Mouse (Mus musculus) urinary bladder, postnatal 36 days (tissue): ENCODE measurements at regions not wholly inside any gene's neighbourhood (a gene's known extent, or its start where the extent isn't known, plus 50 kb on each side); places are given as distances from the start of the nearest gene placed in this dataset.
"Not testable (repeated sequence)": the region's sequence is repeated elsewhere in the genome, so short reads cannot be mapped to it uniquely, and the experiment has no call there.

Experiments
- DNase-seq, 2 experiments: peaks; one replicate each; pipeline ENCODE4 v3.0.0; 2022; ENCODE audit warnings: low spot score in 2 of 2, mixed read lengths in 1 of 2

GRCm38 (mm10) chr4:101366905-101367679 is 52.0 kb upstream of the Ak4 start:
- DNase-seq, result peak; percentile 30 to 42

- DNase-seq, result no peak
Observed at GRCm38 (mm10) chr4:101365299-101365698, 53.8 kb upstream of the Ak4 start.

- DNase-seq, result no peak
Observed at GRCm38 (mm10) chr4:101364716-101365115, 54.4 kb upstream of the Ak4 start.

GRCm38 (mm10) chr4:101363231-101363630 is 55.8 kb upstream of the Ak4 start:
- DNase-seq, result not testable (repeated sequence)

- no peak for DNase-seq
Observed at GRCm38 (mm10) chr4:101361779-101362178, 57.3 kb upstream of the Ak4 start.

- DNase-seq, result no peak
Observed at GRCm38 (mm10) chr4:101360296-101360695, 58.8 kb upstream of the Ak4 start.

- DNase-seq, result no peak
Observed at GRCm38 (mm10) chr4:101359119-101359518, 60.0 kb upstream of the Ak4 start.

GRCm38 (mm10) chr4:101358525-101358924 is 60.6 kb upstream of the Ak4 start:
- no peak for DNase-seq

- no peak for DNase-seq
Observed at GRCm38 (mm10) chr4:101357923-101358322, 61.2 kb upstream of the Ak4 start.

- DNase-seq, result peak; percentile 45 to 64
Observed at GRCm38 (mm10) chr4:101356954-101357891, 61.9 kb upstream of the Ak4 start.

- peak; percentile 84 to 89 for DNase-seq
Observed at GRCm38 (mm10) chr4:101356093-101356953, 62.8 kb upstream of the Ak4 start.

GRCm38 (mm10) chr4:101355431-101356092 is 63.5 kb upstream of the Ak4 start:
- DNase-seq, result peak in 1 of 2 experiments; percentile 63

- peak; percentile 66 to 82 for DNase-seq
Observed at GRCm38 (mm10) chr4:101354951-101355350, 64.1 kb upstream of the Ak4 start.

- DNase-seq, result no peak
Observed at GRCm38 (mm10) chr4:101354086-101354855, 64.8 kb upstream of the Ak4 start.

- no peak for DNase-seq
Observed at GRCm38 (mm10) chr4:101352178-101352577, 66.9 kb upstream of the Ak4 start.

- DNase-seq, result no peak
Observed at GRCm38 (mm10) chr4:101351716-101352115, 67.4 kb upstream of the Ak4 start.

- DNase-seq, result peak in 1 of 2 experiments; percentile 28
Observed at GRCm38 (mm10) chr4:101350656-101351055, 68.4 kb upstream of the Ak4 start.

GRCm38 (mm10) chr4:101350222-101350621 is 68.9 kb upstream of the Ak4 start:
- DNase-seq, result no peak

GRCm38 (mm10) chr4:101349413-101349812 is 69.7 kb upstream of the Ak4 start:
- no peak for DNase-seq

- no peak for DNase-seq
Observed at GRCm38 (mm10) chr4:101347309-101347708, 71.8 kb upstream of the Ak4 start.
